Mouse (Mus musculus): ENCODE measurements around the gene Fam241a. TPM values are rescaled to one million over a fixed set of nuclear protein-coding genes. Genes with fewer than 3 reads are reported as not detected.

The Fam241a gene
- polyA plus RNA-seq, 1 experiment from 2014 or later: 10.1 TPM

GRCm38 (mm10) chr3:127827123-127827522, 69.0 kb downstream of the Fam241a start:
- no peak overlapping the region for H3K4me3 ChIP-seq
- no peak overlapping the region for H3K4me2 ChIP-seq
- no peaks in the 10 kb centered on the region for H3K9me3 ChIP-seq
- WGBS: 43% methylated on average over 7 of the region's 7 CpGs
- H3K36me3 ChIP-seq: peaks cover 3% of the 10 kb centered on the region
- H3K27ac ChIP-seq: peak overlapping the region; percentile 48
- H3K4me1 ChIP-seq (replicated peaks): peaks cover 12% of the 10 kb centered on the region
- H3K27me3 ChIP-seq: no peaks in the 10 kb centered on the region
- 0 out of 2 replicates have a peak, but pooled peaks have one; percentile 49 for ATAC-seq (ENCODE audit: low FRiP score)
- H3K9ac ChIP-seq: 0 out of 2 replicates have a peak overlapping the region, but pooled peaks have one; percentile 24

- no peak overlapping the region; the same call in 1 of the 2 replicates for H3K27ac ChIP-seq
- H3K9me3 ChIP-seq: no peaks in the 10 kb centered on the region
- H3K27me3 ChIP-seq: no peaks in the 10 kb centered on the region
- H3K4me2 ChIP-seq: no peak overlapping the region
- no peak for ATAC-seq (ENCODE audit: low FRiP score)
- WGBS: 84% methylated on average over 7 of the region's 7 CpGs
- no peak overlapping the region for H3K4me3 ChIP-seq
- peaks cover 12% of the 10 kb centered on the region for H3K4me1 ChIP-seq (replicated peaks)
- no peak overlapping the region for H3K9ac ChIP-seq
- peaks cover 8% of the 10 kb centered on the region for H3K36me3 ChIP-seq
Measured at GRCm38 (mm10) chr3:127826503-127826902, 69.6 kb downstream of the Fam241a start.

GRCm38 (mm10) chr3:127823886-127824863, 71.9 kb downstream of the Fam241a start:
- Histone ChIP-seq H3K9me3 (no peaks in the 10 kb centered on the region), H3K4me3 (no peak overlapping the region), H3K27ac (no peak overlapping the region), H3K9ac (no peak overlapping the region), H3K27me3 (no peaks in the 10 kb centered on the region), H3K36me3 (peaks cover 24% of the 10 kb centered on the region), H3K4me1 (replicated peaks) (peaks cover 12% of the 10 kb centered on the region), H3K4me2 (no peak overlapping the region)
- no peak for ATAC-seq (ENCODE audit: low FRiP score)
- 81% methylated on average over 17 of the region's 17 CpGs for WGBS

- ATAC-seq (ENCODE audit: low FRiP score): no peak
- H3K27me3 ChIP-seq: no peaks in the 10 kb centered on the region
- 93% methylated on average over 5 of the region's 5 CpGs for WGBS
Measured at GRCm38 (mm10) chr3:127821209-127821608, 74.9 kb downstream of the Fam241a start.

GRCm38 (mm10) chr3:127820400-127820799, 75.7 kb downstream of the Fam241a start:
- Histone ChIP-seq H3K36me3 (peaks cover 44% of the 10 kb centered on the region), H3K27me3 (no peaks in the 10 kb centered on the region)
- WGBS: 75% methylated on average over 1 of the region's 1 CpGs

More at GRCm38 (mm10) chr3:127821209-127821608, 74.9 kb downstream of the Fam241a start:
- no peaks in the 10 kb centered on the region for H3K9me3 ChIP-seq
- no peaks in the 10 kb centered on the region; the same call in 1 of the 2 replicates for H3K4me1 ChIP-seq (replicated peaks)
- H3K36me3 ChIP-seq: peaks cover 39% of the 10 kb centered on the region
- no peak overlapping the region for H3K9ac ChIP-seq
- H3K27ac ChIP-seq: no peak overlapping the region
- no peak overlapping the region for H3K4me3 ChIP-seq
- no peak overlapping the region for H3K4me2 ChIP-seq

More at GRCm38 (mm10) chr3:127820400-127820799, 75.7 kb downstream of the Fam241a start:
- H3K27ac ChIP-seq: no peak overlapping the region
- no peaks in the 10 kb centered on the region for H3K9me3 ChIP-seq
- no peak overlapping the region for H3K9ac ChIP-seq
- no peak overlapping the region for H3K4me3 ChIP-seq
- no peak overlapping the region for H3K4me2 ChIP-seq
- H3K4me1 ChIP-seq (replicated peaks): no peaks in the 10 kb centered on the region; the same call in 1 of the 2 replicates
- no peak for ATAC-seq (ENCODE audit: low FRiP score)

Other genes with a start within 250 kb of the Fam241a start
- 0.79 and 1.3 TPM in 2 replicates for gene Alpk1, start 115.8 kb downstream of the Fam241a start, polyA plus RNA-seq (2015; fragmentation: Nextera tagmentation; extraction: Ambion mirVana)
- 3.5 and 4.7 TPM in 2 replicates for gene Tifa, start 106.5 kb downstream of the Fam241a start, polyA plus RNA-seq (2015; fragmentation: Nextera tagmentation; extraction: Ambion mirVana)
- gene Ap1ar, start 58.8 kb downstream of the Fam241a start, polyA plus RNA-seq (2015; fragmentation: Nextera tagmentation; extraction: Ambion mirVana): 83.0 and 85.1 TPM in 2 replicates

All from hindbrain, embryonic 13.5 days (tissue).